Mouse (Mus musculus) heart, embryonic 15.5 days (tissue): ENCODE measurements around the gene Nr2c1. TPM values are rescaled to one million over a fixed set of nuclear protein-coding genes. Genes with fewer than 3 reads are reported as not detected.
A peak's percentile ranks its signal among the peaks of the same experiment; 100 is the strongest.

Experiments used
- ATAC-seq: fragments of 200-750 bp; cut with Nextera tagmentation; replicated peaks from 2 replicates; pipeline ENCODE4 v1.8.0; 2017; ENCODE audit warnings: low read depth, moderate TSS enrichment; ENCODE audit not compliant: insufficient number of reproducible peaks, insufficient read depth, low FRiP score
- H3K27ac ChIP-seq: fragments of 300-500 bp; sonication (generic); 2 replicates; pipeline ENCODE4 v1.5.1; 2015; ENCODE audit warnings: mild to moderate bottlenecking, inconsistent platforms
- H3K27me3 ChIP-seq: fragments of 300-500 bp; sonication (generic); 2 replicates; pipeline ENCODE4 v1.6.1; 2015; ENCODE audit warnings: inconsistent platforms
- H3K36me3 ChIP-seq: fragments of 300-500 bp; sonication (generic); 2 replicates; pipeline ENCODE4 v1.6.1; 2015; ENCODE audit warnings: mild to moderate bottlenecking, inconsistent platforms
- H3K4me1 ChIP-seq: fragments of 300-500 bp; sonication (generic); replicated peaks from 2 replicates; pipeline ENCODE4 v1.6.1; 2015; ENCODE audit warnings: inconsistent platforms
- H3K4me2 ChIP-seq: fragments of 300-500 bp; sonication (generic); 2 replicates; pipeline ENCODE4 v1.6.1; 2015; ENCODE audit warnings: inconsistent platforms, mild to moderate bottlenecking, moderate library complexity
- H3K4me3 ChIP-seq: fragments of 300-500 bp; sonication (generic); 2 replicates; pipeline ENCODE4 v1.5.1; 2015; ENCODE audit warnings: mild to moderate bottlenecking, inconsistent platforms
- H3K9ac ChIP-seq: fragments of 300-500 bp; sonication (generic); 2 replicates; pipeline ENCODE4 v1.6.1; 2015; ENCODE audit warnings: mild to moderate bottlenecking, inconsistent platforms
- H3K9me3 ChIP-seq: fragments of 300-500 bp; sonication (generic); replicated peaks from 2 replicates; pipeline ENCODE4 v1.6.1; 2016; ENCODE audit warnings: inconsistent platforms
- WGBS: fragments of 180-500 bp; shearing (Covaris S2); methylation state at CpG from one replicate; pipeline ENCODE4 v1.1.7; 2015; ENCODE audit warnings: mixed read lengths; 5-methylcytosine and 5-hydroxymethylcytosine counted together
- polyA plus RNA-seq: library from polyadenylated mRNA; unstranded; fragments of >200 nt; fragmentation: Nextera tagmentation; extraction: Ambion mirVana; gene quantifications from 2 replicates; pipeline ENCODE4 v1.2.1, GENCODE M21; 2015

Gene Nr2c1
- polyA plus RNA-seq, 1 experiment from 2014 or later, result 4.7 TPM

GRCm38 (mm10) chr10:94165426-94165825 lies 17.6 kb downstream of the Nr2c1 start:
- 85% methylated on average over 16 of the region's 16 CpGs for WGBS

GRCm38 (mm10) chr10:94167051-94167750 lies 19.4 kb downstream of the Nr2c1 start:
- Histone ChIP-seq H3K4me1 (peaks cover 4% of the 10 kb centered on the region), H3K36me3 (peaks cover 63% of the 10 kb centered on the region), H3K4me2 (no peak overlapping the region), H3K9ac (no peak overlapping the region), H3K27ac (no peak overlapping the region), H3K9me3 (no peaks in the 10 kb centered on the region), H3K27me3 (no peaks in the 10 kb centered on the region), H3K4me3 (no peak overlapping the region)
- 90% methylated on average over 11 of the region's 11 CpGs for WGBS
- no peak for ATAC-seq

More at GRCm38 (mm10) chr10:94165426-94165825, 17.6 kb downstream of the Nr2c1 start:
- ATAC-seq, result no peak
- H3K36me3 ChIP-seq, result peaks cover 68% of the 10 kb centered on the region
- H3K27ac ChIP-seq, result no peak overlapping the region
- no peaks in the 10 kb centered on the region for H3K27me3 ChIP-seq
- no peak overlapping the region for H3K9ac ChIP-seq
- no peak overlapping the region for H3K4me2 ChIP-seq
- no peak overlapping the region for H3K4me3 ChIP-seq
- no peaks in the 10 kb centered on the region for H3K4me1 ChIP-seq
- no peaks in the 10 kb centered on the region for H3K9me3 ChIP-seq

- Histone ChIP-seq H3K4me3 (no peak overlapping the region), H3K27ac (0 out of 2 replicates have a peak overlapping the region, but pooled peaks have one; percentile 14), H3K9ac (no peak overlapping the region), H3K9me3 (no peaks in the 10 kb centered on the region), H3K4me1 (peaks cover 4% of the 10 kb centered on the region), H3K4me2 (no peak overlapping the region), H3K27me3 (no peaks in the 10 kb centered on the region), H3K36me3 (peaks cover 71% of the 10 kb centered on the region)
- 39% methylated on average over 12 of the region's 12 CpGs for WGBS
- no peak; the same call in 1 of the 2 replicates for ATAC-seq
Observed at GRCm38 (mm10) chr10:94171440-94172130, 23.8 kb downstream of the Nr2c1 start.

GRCm38 (mm10) chr10:94172137-94172536 lies 24.3 kb downstream of the Nr2c1 start:
- no peak for ATAC-seq
- H3K4me2 ChIP-seq, result no peak overlapping the region
- 61% methylated on average over 11 of the region's 11 CpGs for WGBS
- H3K27me3 ChIP-seq, result no peaks in the 10 kb centered on the region
- no peak overlapping the region for H3K4me3 ChIP-seq
- H3K36me3 ChIP-seq, result peaks cover 65% of the 10 kb centered on the region
- H3K9ac ChIP-seq, result no peak overlapping the region
- H3K4me1 ChIP-seq, result peaks cover 4% of the 10 kb centered on the region
- no peaks in the 10 kb centered on the region for H3K9me3 ChIP-seq
- H3K27ac ChIP-seq, result no peak overlapping the region

GRCm38 (mm10) chr10:94172706-94173105 lies 24.9 kb downstream of the Nr2c1 start:
- ATAC-seq, result no peak
- 74% methylated on average over 6 of the region's 6 CpGs for WGBS

GRCm38 (mm10) chr10:94174652-94175051 lies 26.8 kb downstream of the Nr2c1 start:
- 80% methylated on average over 7 of the region's 7 CpGs for WGBS
- Histone ChIP-seq H3K4me3 (no peak overlapping the region), H3K9me3 (no peaks in the 10 kb centered on the region), H3K27me3 (no peaks in the 10 kb centered on the region), H3K36me3 (peaks cover 42% of the 10 kb centered on the region), H3K27ac (no peak overlapping the region), H3K4me2 (no peak overlapping the region), H3K4me1 (peaks cover 4% of the 10 kb centered on the region), H3K9ac (no peak overlapping the region)
- ATAC-seq, result no peak

More at GRCm38 (mm10) chr10:94172706-94173105, 24.9 kb downstream of the Nr2c1 start:
- Histone ChIP-seq H3K36me3 (peaks cover 61% of the 10 kb centered on the region), H3K27ac (no peak overlapping the region), H3K4me1 (peaks cover 4% of the 10 kb centered on the region), H3K9ac (no peak overlapping the region), H3K9me3 (no peaks in the 10 kb centered on the region), H3K4me2 (no peak overlapping the region), H3K27me3 (no peaks in the 10 kb centered on the region), H3K4me3 (no peak overlapping the region)

- no peak for ATAC-seq
Observed at GRCm38 (mm10) chr10:94183199-94183598, 35.4 kb downstream of the Nr2c1 start.

GRCm38 (mm10) chr10:94198482-94199405 lies 50.9 kb downstream of the Nr2c1 start, which contains the start of gene Ndufa12:
Gene Ndufa12 (plus strand): TSS chr10:94198720.
- Histone ChIP-seq H3K36me3 (peaks cover 29% of the 10 kb centered on the region), H3K27me3 (no peaks in the 10 kb centered on the region), H3K4me1 (peaks cover 18% of the 10 kb centered on the region), H3K27ac (peak within 1 kb of the TSS; percentile 91), H3K9ac (peak within 1 kb of the TSS; percentile 76), H3K4me2 (peak within 1 kb of the TSS; percentile 79), H3K9me3 (no peaks in the 10 kb centered on the region), H3K4me3 (peak within 1 kb of the TSS; percentile 74)
- WGBS, result under 1% methylated on average over 46 of the region's 46 CpGs
- peak; percentile 97 for ATAC-seq

More at GRCm38 (mm10) chr10:94183199-94183598, 35.4 kb downstream of the Nr2c1 start:
- Histone ChIP-seq H3K9me3 (no peaks in the 10 kb centered on the region), H3K27me3 (no peaks in the 10 kb centered on the region), H3K4me2 (no peak overlapping the region), H3K4me3 (no peak overlapping the region), H3K36me3 (peaks cover 26% of the 10 kb centered on the region), H3K4me1 (no peaks in the 10 kb centered on the region), H3K9ac (no peak overlapping the region), H3K27ac (no peak overlapping the region)
- WGBS, result 40% methylated on average over 4 of the region's 4 CpGs

GRCm38 (mm10) chr10:94204973-94205372 lies 57.1 kb downstream of the Nr2c1 start:
- Histone ChIP-seq H3K9me3 (no peaks in the 10 kb centered on the region), H3K4me3 (no peak overlapping the region), H3K4me1 (peaks cover 6% of the 10 kb centered on the region; the same call in 1 of the 2 replicates), H3K27me3 (no peaks in the 10 kb centered on the region), H3K36me3 (peaks cover 69% of the 10 kb centered on the region), H3K4me2 (no peak overlapping the region), H3K9ac (no peak overlapping the region), H3K27ac (no peak overlapping the region)
- 87% methylated on average over 4 of the region's 4 CpGs for WGBS
- ATAC-seq, result no peak

GRCm38 (mm10) chr10:94210718-94211618 lies 63.1 kb downstream of the Nr2c1 start:
- no peak for ATAC-seq
- Histone ChIP-seq H3K27me3 (no peaks in the 10 kb centered on the region), H3K36me3 (peaks cover 46% of the 10 kb centered on the region), H3K4me2 (no peak overlapping the region), H3K27ac (no peak overlapping the region), H3K4me1 (no peaks in the 10 kb centered on the region), H3K9me3 (no peaks in the 10 kb centered on the region), H3K9ac (no peak overlapping the region), H3K4me3 (no peak overlapping the region)
- 76% methylated on average over 6 of the region's 6 CpGs for WGBS
